Mouse (Mus musculus) thymus, adult 2 months (tissue): ENCODE data around the gene Brf1.

Source experiments
- CTCF ChIP-seq: fragments of 200-500 bp; IDR thresholded peaks from 2 replicates; pipeline ENCODE4 v1.5.1; 2012; ENCODE audit warnings: mild to moderate bottlenecking, control low read depth, low read length, moderate library complexity, borderline replicate concordance; ENCODE audit not compliant: control insufficient read depth, poor library complexity, insufficient read depth; ENCODE audit errors: extremely low read depth
- POLR2A ChIP-seq: fragments of 200-500 bp; IDR thresholded peaks from 2 replicates; pipeline ENCODE4 v1.6.1; 2012; ENCODE audit warnings: mild to moderate bottlenecking, low read length, control low read depth, moderate library complexity; ENCODE audit not compliant: control insufficient read depth, poor library complexity, insufficient read depth; ENCODE audit errors: extremely low read depth

- peak; percentile 15; the same call in 1 of the 2 replicates for TF ChIP-seq POLR2A
- TF ChIP-seq CTCF = no peak
These were observed 49.3 kb upstream of the Brf1 start for GRCm38 (mm10) chr12:113049836-113050235.
